7 mouse cellular contexts compared by ENCODE assay signal in genomic region chr7:143829504-143830331, GRCm38 (mm10). TPM values are rescaled to one million over a fixed set of nuclear protein-coding genes. Genes with fewer than 3 reads are reported as not detected.
DNase-seq lines count a peak whose midpoint lies in the region; ATAC-seq lines count a peak whose summit lies in the region.

No protein-coding gene starts in this region.

- peak; percentile 96 for DNase-seq in adrenal gland, adult 8-10 months
- DNase-seq in embryo, embryonic 9.5 days (ENCODE audit: extremely low spot score): peak; percentile 95
- peak; percentile 96 for DNase-seq in kidney, adult 11 months
- peak; percentile 97 for DNase-seq in limb, embryonic 10.5 days (ENCODE audit: low spot score)
- peak; percentile 85 for DNase-seq in spleen, adult 12 weeks (ENCODE audit: low spot score)

- H3K9me3 ChIP-seq in limb, embryonic 10.5 days (replicated peaks): no peaks in the 10 kb centered on the region
- H3K9me3 ChIP-seq in midbrain, embryonic 13.5 days: no peaks in the 10 kb centered on the region

- ATAC-seq in granulocyte monocyte progenitor cell, adult 5-6 weeks (replicated peaks; ENCODE audit: poor library complexity, severe bottlenecking): peak; percentile 88
- peak; percentile 98 for ATAC-seq in midbrain, embryonic 13.5 days

- peak overlapping the region; percentile 95 for H3K27ac ChIP-seq in limb, embryonic 10.5 days
- H3K27ac ChIP-seq in midbrain, embryonic 13.5 days: peak overlapping the region; percentile 94

- under 1% methylated on average over 37 of the region's 37 CpGs for WGBS in limb, embryonic 10.5 days
- WGBS in midbrain, embryonic 13.5 days: 1% methylated on average over 37 of the region's 37 CpGs

- peak overlapping the region; percentile 90 for H3K9ac ChIP-seq in midbrain, embryonic 13.5 days (replicated peaks)

- peaks cover 16% of the 10 kb centered on the region for H3K4me1 ChIP-seq in limb, embryonic 10.5 days
- peaks cover 44% of the 10 kb centered on the region for H3K4me1 ChIP-seq in midbrain, embryonic 13.5 days (replicated peaks)

- peak overlapping the region; percentile 88 for H3K4me2 ChIP-seq in midbrain, embryonic 13.5 days (replicated peaks)

- H3K4me3 ChIP-seq in limb, embryonic 10.5 days: peak overlapping the region; percentile 66
- peak overlapping the region; percentile 65 for H3K4me3 ChIP-seq in midbrain, embryonic 13.5 days (replicated peaks)

- peaks cover 31% of the 10 kb centered on the region for H3K36me3 ChIP-seq in limb, embryonic 10.5 days
- H3K36me3 ChIP-seq in midbrain, embryonic 13.5 days: peaks cover 8% of the 10 kb centered on the region; the same call in 1 of the 2 replicates

- H3K27me3 ChIP-seq in limb, embryonic 10.5 days (ENCODE audit: low read depth, poor library complexity, severe bottlenecking): no peaks in the 10 kb centered on the region
- H3K27me3 ChIP-seq in midbrain, embryonic 13.5 days: no peaks in the 10 kb centered on the region

RNA-seq across cellular contexts. Expression of gene Dhcr7, which starts 6.8 kb away (rescaled TPM):
- total RNA-seq in adrenal gland, adult 8-10 months (2022): 1,000 to 10,000 TPM in 1 of 4 experiments, 100 to 1,000 TPM in 3; 583 to 1,249 (median 833) TPM
- total RNA-seq in granulocyte monocyte progenitor cell, adult 5-6 weeks (2014; fragmentation: Nextera tagmentation): 16.8 and 34.7 TPM in 2 replicates
- 6.9 and 15.8 TPM in 2 replicates for total RNA-seq in granulocyte monocyte progenitor cell, adult 5-6 weeks (2017)
- polyA plus RNA-seq in limb, embryonic 10.5 days (2016; fragmentation: Nextera tagmentation; extraction: Ambion mirVana): 69.7 and 70.5 TPM in 2 replicates
- 54.0 and 60.0 TPM in 2 replicates for polyA plus RNA-seq in midbrain, embryonic 13.5 days (2015; fragmentation: Nextera tagmentation; extraction: Ambion mirVana)

RNA-seq across cellular contexts. Expression of gene Nadsyn1, which starts 7.1 kb away (rescaled TPM):
- 10 to 100 TPM in 3 of 4 experiments, 1 to 10 TPM in 1; 9.2 to 17.5 (median 14.6) TPM for total RNA-seq in adrenal gland, adult 8-10 months (2022)
- total RNA-seq in granulocyte monocyte progenitor cell, adult 5-6 weeks (2014; fragmentation: Nextera tagmentation): 5.1 and 10.5 TPM in 2 replicates
- 13.2 and 16.4 TPM in 2 replicates for total RNA-seq in granulocyte monocyte progenitor cell, adult 5-6 weeks (2017)
- 10.3 and 10.4 TPM in 2 replicates for polyA plus RNA-seq in limb, embryonic 10.5 days (2016; fragmentation: Nextera tagmentation; extraction: Ambion mirVana)
- polyA plus RNA-seq in midbrain, embryonic 13.5 days (2015; fragmentation: Nextera tagmentation; extraction: Ambion mirVana): 7.7 and 8.1 TPM in 2 replicates

RNA-seq across cellular contexts. Expression of gene Gm498, which starts 36.9 kb away (rescaled TPM):
- not detected for total RNA-seq in adrenal gland, adult 8-10 months (2022)
- total RNA-seq in granulocyte monocyte progenitor cell, adult 5-6 weeks (2014; fragmentation: Nextera tagmentation): not detected in 2 replicates
- not detected in 2 replicates for total RNA-seq in granulocyte monocyte progenitor cell, adult 5-6 weeks (2017)
- not detected in 2 replicates for polyA plus RNA-seq in limb, embryonic 10.5 days (2016; fragmentation: Nextera tagmentation; extraction: Ambion mirVana)
- polyA plus RNA-seq in midbrain, embryonic 13.5 days (2015; fragmentation: Nextera tagmentation; extraction: Ambion mirVana): not detected in 2 replicates

RNA-seq across cellular contexts. Expression of gene Mrgpre, which starts 45.4 kb away (rescaled TPM):
- total RNA-seq in adrenal gland, adult 8-10 months (2022): 1 to 10 TPM; 2.7 to 5.1 (median 3.9) TPM
- total RNA-seq in granulocyte monocyte progenitor cell, adult 5-6 weeks (2014; fragmentation: Nextera tagmentation): 2.6 and 2.9 TPM in 2 replicates
- 0.34 and 0.41 TPM in 2 replicates for total RNA-seq in granulocyte monocyte progenitor cell, adult 5-6 weeks (2017)
- 1.1 and 1.9 TPM in 2 replicates for polyA plus RNA-seq in limb, embryonic 10.5 days (2016; fragmentation: Nextera tagmentation; extraction: Ambion mirVana)
- polyA plus RNA-seq in midbrain, embryonic 13.5 days (2015; fragmentation: Nextera tagmentation; extraction: Ambion mirVana): 3.8 and 4.7 TPM in 2 replicates

Comparison
In these comparisons a context has a peak if more than half of its experiments do, and no peak if none do; other contexts are left out.
1. Peak in every context shown above with its lines: DNase-seq, ATAC-seq, H3K4me3 ChIP-seq and H3K27ac ChIP-seq.
2. RNA of gene Dhcr7, which starts 6.8 kb away (total RNA-seq): 583 to 1,249 TPM in adrenal gland, adult 8-10 months; 6.9 to 34.7 TPM in granulocyte monocyte progenitor cell, adult 5-6 weeks; every median in the first group is over 10 times any median in the second.